Mouse (Mus musculus): Measurements from ENCODE around the gene Atad3a. TPM values are rescaled to one million over a fixed set of nuclear protein-coding genes. Genes with fewer than 3 reads are reported as not detected.

Atad3a gene
- polyA plus RNA-seq, 1 experiment from 2014 or later = 90.0 TPM

DNA sequence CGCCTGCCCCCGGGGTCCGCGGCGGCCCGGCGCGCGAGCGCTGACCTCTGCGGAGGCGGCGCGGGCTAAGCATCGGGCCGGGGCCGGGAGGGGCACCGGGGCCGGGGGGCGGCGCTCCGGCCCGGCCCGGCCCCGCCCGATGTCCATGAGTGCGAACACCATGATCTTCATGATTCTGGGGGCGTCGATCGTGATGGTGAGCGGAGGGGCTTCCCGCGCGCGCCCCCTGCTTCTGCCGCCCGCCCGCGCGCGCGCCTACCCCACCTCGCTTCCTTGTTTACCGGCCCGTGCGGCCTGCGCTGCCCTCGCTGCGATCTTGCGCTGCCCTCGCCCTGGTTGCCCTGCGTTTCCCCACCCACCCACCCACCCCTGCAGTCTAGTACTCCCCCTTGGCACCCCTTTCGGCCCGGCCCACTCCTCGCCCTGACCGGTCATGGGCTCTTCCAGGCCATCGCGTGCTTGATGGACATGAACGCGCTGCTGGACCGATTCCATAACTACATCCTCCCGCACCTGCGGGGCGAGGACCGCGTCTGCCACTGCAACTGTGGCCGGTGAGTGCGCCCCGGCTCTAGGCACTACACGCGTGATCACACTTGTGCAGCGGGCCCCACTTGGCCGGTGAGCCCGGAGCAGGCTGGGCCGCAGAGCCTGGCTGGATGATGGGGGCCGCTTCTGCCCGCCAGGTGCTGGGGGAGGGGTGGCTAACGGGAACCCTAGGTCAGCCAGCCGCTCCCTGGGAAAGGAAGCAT lies 25.8 kb downstream of the Atad3a start:
- H3K36me3 ChIP-seq = peaks cover 35% of the 10 kb centered on the region; the same call in 1 of the 2 replicates
- peak overlapping the region; percentile 91 for H3K9ac ChIP-seq (replicated peaks)
- H3K9me3 ChIP-seq (replicated peaks) = no peaks in the 10 kb centered on the region
- peak overlapping the region; percentile 80 for H3K4me3 ChIP-seq (replicated peaks)
- no peaks in the 10 kb centered on the region for H3K27me3 ChIP-seq (replicated peaks)
- H3K27ac ChIP-seq (replicated peaks) = peak overlapping the region; percentile 96
- peak; percentile 70 for ATAC-seq (ENCODE audit: low FRiP score)
- WGBS = 4% methylated on average over 62 of the region's 79 CpGs
- H3K4me1 ChIP-seq = peaks cover 45% of the 10 kb centered on the region
- H3K4me2 ChIP-seq = peak overlapping the region; percentile 88

DNA sequence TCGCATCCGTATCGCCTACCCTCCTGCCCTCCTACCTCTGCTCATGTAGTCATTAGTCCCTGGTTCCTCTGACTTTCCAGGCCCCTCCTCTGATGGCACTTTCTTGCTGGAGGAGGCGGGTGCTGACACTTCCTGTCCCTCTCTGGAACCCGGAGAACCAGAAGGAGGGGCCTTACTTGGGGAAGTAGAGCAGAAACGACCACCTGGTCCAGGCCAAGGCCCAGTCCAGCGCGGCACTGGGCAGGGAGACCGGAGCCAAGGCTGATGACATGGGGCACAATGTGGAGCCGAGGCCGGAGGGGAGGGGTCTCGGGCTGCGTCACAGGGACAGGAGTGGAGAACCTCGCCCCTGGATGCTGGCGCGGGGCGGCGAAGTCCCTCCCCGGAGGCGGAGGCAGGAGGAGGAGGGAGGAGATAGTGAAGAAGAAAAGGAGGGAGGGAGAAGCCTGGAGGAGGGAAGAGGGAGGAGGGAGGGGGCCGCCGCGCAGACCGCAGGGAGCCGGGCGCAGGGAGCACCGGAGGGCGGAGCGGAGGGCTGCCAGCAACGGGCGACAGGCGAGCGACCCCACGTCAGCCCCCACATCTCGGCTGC lies 26.4 kb downstream of the Atad3a start, which contains the start of gene Tmem240:
Gene Tmem240 (plus strand): TSS at position 451 of the 592 bp plus-strand sequence.
- whole genome bisulfite sequencing = under 1% methylated on average over 21 of the region's 35 CpGs
- Histone ChIP-seq H3K4me1 (peaks cover 42% of the 10 kb centered on the region), H3K36me3 (peaks cover 28% of the 10 kb centered on the region; the same call in 1 of the 2 replicates), H3K9ac (replicated peaks) (peak within 1 kb of the TSS; percentile 91), H3K4me3 (replicated peaks) (peak within 1 kb of the TSS; percentile 80), H3K9me3 (replicated peaks) (no peaks in the 10 kb centered on the region), H3K27ac (replicated peaks) (peak within 1 kb of the TSS; percentile 96), H3K4me2 (peak within 1 kb of the TSS; percentile 88), H3K27me3 (replicated peaks) (no peaks in the 10 kb centered on the region)
- ATAC-seq (ENCODE audit: low FRiP score) = peak; percentile 92

DNA sequence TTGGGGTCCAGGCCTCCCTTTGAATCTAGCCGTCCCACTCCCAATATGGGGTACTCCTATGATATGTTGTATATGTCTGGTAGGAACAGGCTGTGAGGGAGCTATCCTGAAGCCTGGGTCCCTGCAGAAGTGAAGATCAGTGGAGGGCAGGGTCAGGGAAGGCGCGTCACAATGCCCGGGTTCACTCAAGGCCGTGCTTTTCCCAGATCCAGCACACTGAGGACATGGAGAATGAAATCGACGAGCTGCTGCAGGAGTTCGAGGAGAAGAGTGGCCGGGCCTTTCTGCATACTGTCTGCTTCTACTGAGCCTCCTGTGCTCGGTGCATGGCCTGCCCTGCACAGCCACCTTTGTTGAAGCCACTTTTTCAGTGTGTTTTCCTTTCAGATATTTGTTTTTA lies 27.6 kb downstream of the Atad3a start:
- Histone ChIP-seq H3K27ac (replicated peaks) (no peak overlapping the region), H3K4me1 (peaks cover 42% of the 10 kb centered on the region), H3K36me3 (peaks cover 18% of the 10 kb centered on the region; the same call in 1 of the 2 replicates), H3K9me3 (replicated peaks) (no peaks in the 10 kb centered on the region), H3K4me2 (peak overlapping the region; percentile 88), H3K9ac (replicated peaks) (no peak overlapping the region), H3K27me3 (replicated peaks) (no peaks in the 10 kb centered on the region), H3K4me3 (replicated peaks) (peak overlapping the region; percentile 80; the same call in 1 of the 2 replicates)
- 91% methylated on average over 10 of the region's 10 CpGs for WGBS
- no peak for ATAC-seq (ENCODE audit: low FRiP score)

DNA sequence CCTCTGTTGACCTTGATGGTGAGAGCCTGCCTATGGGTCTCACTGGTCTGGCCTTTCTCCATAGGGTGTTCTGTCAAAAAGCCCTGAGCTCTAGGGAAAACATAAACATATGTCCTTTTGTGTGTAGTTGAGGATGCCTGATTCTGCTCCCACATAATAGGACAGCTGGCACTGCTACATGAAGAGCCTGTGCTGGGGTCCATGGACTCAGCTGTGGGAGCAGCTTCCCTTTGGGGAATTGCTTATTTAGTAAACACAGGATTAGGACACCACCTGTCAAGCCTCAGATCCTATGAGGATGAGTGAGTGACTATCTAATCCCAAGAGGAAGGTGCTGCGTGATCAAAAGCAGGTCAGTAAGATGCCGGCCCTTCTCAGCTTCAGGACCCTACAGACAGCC lies 32.9 kb downstream of the Atad3a start:
- Histone ChIP-seq H3K9ac (replicated peaks) (no peak overlapping the region), H3K4me1 (no peaks in the 10 kb centered on the region; the same call in 1 of the 2 replicates), H3K27ac (replicated peaks) (no peak overlapping the region), H3K4me2 (no peak overlapping the region), H3K27me3 (replicated peaks) (no peaks in the 10 kb centered on the region), H3K9me3 (replicated peaks) (no peaks in the 10 kb centered on the region), H3K4me3 (replicated peaks) (no peak overlapping the region), H3K36me3 (peaks cover 13% of the 10 kb centered on the region; the same call in 1 of the 2 replicates)
- WGBS = 63% methylated on average over 2 of the region's 2 CpGs
- no peak for ATAC-seq (ENCODE audit: low FRiP score)

DNA sequence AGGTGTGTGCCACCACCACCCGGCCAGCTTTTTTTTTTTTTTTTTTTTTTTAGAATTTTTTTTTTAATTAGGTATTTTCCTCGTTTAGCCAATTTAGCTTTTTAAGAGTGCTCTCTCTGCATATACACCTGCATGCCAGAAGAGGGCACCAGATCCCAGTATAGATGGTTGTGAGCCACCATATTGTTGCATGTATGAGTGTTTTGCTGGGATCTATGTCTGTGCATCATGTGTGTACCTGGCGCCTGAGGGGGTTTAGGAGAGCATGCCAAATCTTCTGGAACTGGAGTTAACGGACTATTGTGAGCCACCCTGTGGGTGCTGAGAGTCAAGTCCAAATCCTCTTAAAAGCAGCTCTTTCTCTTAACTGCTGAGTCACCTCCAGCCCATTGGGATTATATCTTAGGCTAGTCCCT lies 39.2 kb downstream of the Atad3a start:
- Histone ChIP-seq H3K9me3 (replicated peaks) (no peaks in the 10 kb centered on the region), H3K9ac (replicated peaks) (no peak overlapping the region), H3K4me2 (no peak overlapping the region), H3K4me1 (no peaks in the 10 kb centered on the region), H3K27me3 (replicated peaks) (no peaks in the 10 kb centered on the region), H3K4me3 (replicated peaks) (no peak overlapping the region), H3K27ac (replicated peaks) (no peak overlapping the region), H3K36me3 (peaks cover 25% of the 10 kb centered on the region)
- WGBS = 63% methylated on average over 4 of the region's 4 CpGs
- no peak for ATAC-seq (ENCODE audit: low FRiP score)

DNA sequence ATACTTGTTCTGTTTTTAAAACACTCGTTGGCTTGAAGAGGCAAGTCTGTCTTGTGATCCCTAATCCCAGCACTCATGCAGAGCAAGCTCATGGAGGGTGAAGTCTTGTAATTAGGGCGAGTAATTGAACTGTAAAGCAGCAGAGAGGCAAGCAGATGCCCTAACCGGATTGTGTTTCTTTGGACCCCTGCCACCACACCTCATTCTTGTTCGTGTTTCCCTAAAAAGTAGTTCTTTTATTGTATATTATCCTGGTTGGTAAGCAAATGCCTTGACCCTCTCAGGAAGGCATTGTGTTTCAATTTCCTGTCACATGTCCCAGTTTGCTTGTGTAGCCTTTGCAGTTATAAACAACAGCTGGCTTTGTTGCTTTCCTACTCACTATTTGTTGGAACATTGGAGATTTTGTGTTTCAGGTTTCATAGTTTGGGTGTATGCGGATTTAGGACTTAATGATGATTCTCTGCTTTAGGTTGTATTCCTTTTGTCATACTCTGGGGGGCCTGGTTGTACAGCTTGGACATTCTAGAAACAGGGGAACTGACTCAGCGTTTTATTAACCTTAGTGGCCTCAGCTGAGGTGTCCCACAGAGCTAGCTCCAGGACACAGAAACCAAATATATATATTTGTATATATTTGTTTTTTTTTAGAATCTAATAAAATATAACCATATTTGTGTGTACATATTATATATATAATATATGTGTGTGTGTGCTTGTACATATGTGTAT lies 50.2 kb downstream of the Atad3a start:
- H3K27me3 ChIP-seq (replicated peaks) = no peaks in the 10 kb centered on the region
- no peak overlapping the region for H3K4me2 ChIP-seq
- peaks cover 7% of the 10 kb centered on the region for H3K36me3 ChIP-seq
- no peak overlapping the region for H3K9ac ChIP-seq (replicated peaks)
- no peak for ATAC-seq (ENCODE audit: low FRiP score)
- no peak overlapping the region for H3K4me3 ChIP-seq (replicated peaks)
- WGBS = 61% methylated on average over 6 of the region's 6 CpGs
- no peaks in the 10 kb centered on the region for H3K9me3 ChIP-seq (replicated peaks)
- H3K4me1 ChIP-seq = peaks cover 38% of the 10 kb centered on the region
- peak overlapping the region; percentile 54; the same call in 1 of the 2 replicates for H3K27ac ChIP-seq (replicated peaks)

DNA sequence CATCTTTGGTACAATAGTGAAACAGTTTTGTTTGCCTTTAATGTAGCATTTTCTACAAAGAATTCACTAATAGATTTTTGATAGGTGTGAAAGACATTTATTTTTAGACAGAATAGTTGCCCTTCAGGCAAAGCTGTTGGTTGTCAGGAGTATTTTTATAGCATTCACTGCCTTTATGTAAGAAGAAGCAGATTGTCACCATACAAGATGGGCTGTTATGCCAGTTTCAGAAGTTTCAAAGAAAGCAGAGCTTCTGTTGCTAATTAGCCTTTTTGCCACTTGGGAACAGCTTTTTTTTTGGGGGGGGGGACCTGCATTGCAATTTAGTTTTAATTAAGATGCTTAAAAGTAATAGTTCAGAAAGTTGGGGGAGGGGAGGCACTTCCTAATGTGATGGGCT lies 51.9 kb downstream of the Atad3a start:
- no peaks in the 10 kb centered on the region for H3K9me3 ChIP-seq (replicated peaks)
- H3K4me2 ChIP-seq = no peak overlapping the region
- no peaks in the 10 kb centered on the region for H3K27me3 ChIP-seq (replicated peaks)
- H3K27ac ChIP-seq (replicated peaks) = no peak overlapping the region
- peaks cover 44% of the 10 kb centered on the region for H3K4me1 ChIP-seq
- H3K4me3 ChIP-seq (replicated peaks) = no peak overlapping the region
- no peak for ATAC-seq (ENCODE audit: low FRiP score)
- no peak overlapping the region for H3K9ac ChIP-seq (replicated peaks)
- no peaks in the 10 kb centered on the region for H3K36me3 ChIP-seq

DNA sequence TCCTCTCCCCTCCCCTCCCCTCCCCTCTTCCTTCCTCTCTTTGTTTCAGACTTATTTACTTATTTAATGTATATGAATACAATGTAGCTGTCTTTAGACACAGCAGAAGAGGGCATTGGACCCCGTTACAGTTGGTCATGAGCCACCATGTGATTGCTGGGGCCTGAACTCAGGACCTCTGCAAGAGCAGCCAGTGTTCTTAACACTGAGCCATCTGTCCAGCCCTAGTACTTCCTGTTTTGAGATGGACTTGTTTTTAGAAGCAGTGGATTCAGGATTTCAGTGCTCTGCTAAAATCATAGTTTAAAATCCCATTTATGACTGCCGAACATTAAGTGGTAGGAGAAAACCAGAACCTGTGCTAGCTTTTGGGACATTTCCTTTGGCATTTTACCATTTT lies 52.3 kb downstream of the Atad3a start:
- 87% methylated on average over 2 of the region's 2 CpGs for WGBS
- H3K4me1 ChIP-seq = peaks cover 44% of the 10 kb centered on the region
- no peak overlapping the region for H3K27ac ChIP-seq (replicated peaks)
- no peak overlapping the region for H3K4me3 ChIP-seq (replicated peaks)
- H3K9ac ChIP-seq (replicated peaks) = no peak overlapping the region
- no peaks in the 10 kb centered on the region for H3K9me3 ChIP-seq (replicated peaks)
- H3K4me2 ChIP-seq = no peak overlapping the region
- ATAC-seq (ENCODE audit: low FRiP score) = no peak
- no peaks in the 10 kb centered on the region for H3K36me3 ChIP-seq
- H3K27me3 ChIP-seq (replicated peaks) = no peaks in the 10 kb centered on the region

DNA sequence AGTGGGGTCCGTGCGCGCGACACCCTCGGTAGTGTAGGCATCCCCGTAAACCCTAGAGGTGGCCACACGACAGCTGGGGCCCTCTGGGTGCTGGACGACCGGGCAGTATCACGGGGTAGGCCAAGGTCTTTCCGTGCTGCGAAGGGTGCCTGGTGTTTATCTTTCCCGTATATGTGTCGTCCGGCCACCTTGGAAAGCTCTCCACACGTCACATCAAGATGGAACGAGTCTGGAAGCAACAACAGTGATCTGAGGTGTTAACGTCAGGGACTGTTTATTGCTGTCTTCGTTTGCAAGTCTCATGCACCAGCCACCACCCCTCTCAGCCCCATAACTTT lies 55.3 kb downstream of the Atad3a start:
- Histone ChIP-seq H3K27me3 (replicated peaks) (no peaks in the 10 kb centered on the region), H3K9me3 (replicated peaks) (no peaks in the 10 kb centered on the region), H3K4me2 (peak overlapping the region; percentile 79), H3K4me1 (peaks cover 39% of the 10 kb centered on the region), H3K27ac (replicated peaks) (peak overlapping the region; percentile 97), H3K36me3 (no peaks in the 10 kb centered on the region), H3K9ac (replicated peaks) (peak overlapping the region; percentile 94), H3K4me3 (replicated peaks) (peak overlapping the region; percentile 99)
- WGBS = under 1% methylated on average over 19 of the region's 19 CpGs
- no peak for ATAC-seq (ENCODE audit: low FRiP score)

DNA sequence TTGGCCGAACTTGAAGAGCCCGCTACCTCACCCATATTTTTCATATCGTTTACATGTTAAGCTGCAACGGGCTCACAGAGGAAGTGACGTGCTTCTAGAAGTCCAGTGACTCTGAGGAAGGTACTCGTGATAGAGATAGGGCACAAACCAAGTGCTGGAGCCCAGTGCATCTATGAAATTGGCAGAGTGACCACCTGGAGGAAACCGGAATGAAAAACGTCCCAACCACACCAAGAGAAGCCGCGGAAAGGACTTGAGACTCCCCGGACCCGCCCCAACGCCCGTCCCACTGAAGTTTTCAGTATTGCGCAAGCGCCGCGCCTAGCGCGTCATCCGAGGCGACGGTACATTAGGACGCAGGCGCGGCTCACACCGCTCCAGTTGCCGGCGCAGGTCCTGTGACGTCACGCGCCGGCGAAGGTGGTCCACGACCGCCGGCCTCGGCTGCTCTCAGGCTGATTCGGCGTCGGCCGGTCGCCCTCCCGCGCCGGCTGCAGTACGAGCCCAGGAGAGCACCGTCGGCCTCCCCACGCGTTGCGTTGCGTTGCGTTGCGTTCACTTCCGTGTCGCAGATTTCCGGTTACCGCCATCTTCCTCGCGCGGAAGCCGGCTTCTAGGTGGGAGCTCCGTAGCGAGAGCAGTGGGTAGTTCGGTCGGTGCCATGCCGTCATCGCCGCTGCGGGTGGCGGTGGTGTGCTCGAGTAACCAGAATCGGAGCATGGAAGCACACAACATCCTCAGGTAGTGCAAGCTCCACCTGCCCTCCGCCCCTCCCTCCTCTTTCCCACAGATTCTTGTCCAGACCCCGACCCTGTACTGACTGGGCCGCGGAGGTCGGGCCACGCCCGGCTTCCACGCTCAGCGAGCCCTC lies 55.9 kb downstream of the Atad3a start, which contains the start of gene Ssu72:
Gene Ssu72 (plus strand): TSS at position 80 of the 871 bp plus-strand sequence.
- peak within 1 kb of the TSS; percentile 79 for H3K4me2 ChIP-seq

DNA sequence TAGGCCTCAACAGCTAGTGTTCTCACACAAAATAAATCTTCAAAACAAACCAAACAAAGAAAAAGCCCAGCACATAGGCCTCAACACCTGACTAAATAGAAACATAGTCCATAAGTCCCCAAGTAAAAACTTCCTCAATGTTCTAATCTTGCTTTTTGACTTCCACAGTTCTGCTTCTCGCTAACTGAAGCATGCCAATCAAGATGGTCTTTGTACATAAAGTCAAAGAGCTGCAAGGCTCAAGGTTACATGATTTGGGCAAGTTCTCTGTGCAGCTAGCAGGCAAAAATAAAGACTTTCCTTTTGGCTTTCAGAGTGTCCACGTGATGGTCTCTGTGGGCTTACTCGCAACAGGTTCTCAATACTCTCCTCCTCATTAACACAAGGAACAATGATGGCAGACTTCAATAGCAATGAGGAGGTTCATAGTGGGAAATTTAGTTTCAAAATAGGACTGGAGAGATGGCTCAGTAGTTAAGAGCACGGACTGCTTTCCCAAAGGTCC lies 57.4 kb downstream of the Atad3a start:
- no peak overlapping the region for H3K4me3 ChIP-seq (replicated peaks)
- ATAC-seq (ENCODE audit: low FRiP score) = no peak
- H3K4me2 ChIP-seq = no peak overlapping the region
- no peaks in the 10 kb centered on the region for H3K27me3 ChIP-seq (replicated peaks)
- no peaks in the 10 kb centered on the region for H3K9me3 ChIP-seq (replicated peaks)
- H3K4me1 ChIP-seq = peaks cover 24% of the 10 kb centered on the region
- WGBS = 94% methylated on average over 4 of the region's 4 CpGs
- H3K9ac ChIP-seq (replicated peaks) = no peak overlapping the region
- H3K27ac ChIP-seq (replicated peaks) = no peak overlapping the region
- H3K36me3 ChIP-seq = no peaks in the 10 kb centered on the region

More for the DNA sequence above, 55.9 kb downstream of the Atad3a start, which contains the start of gene Ssu72:
- ATAC-seq (ENCODE audit: low FRiP score) = peak; percentile 95
- Histone ChIP-seq H3K4me1 (peaks cover 33% of the 10 kb centered on the region), H3K4me3 (replicated peaks) (peak within 1 kb of the TSS; percentile 99), H3K9ac (replicated peaks) (peak within 1 kb of the TSS; percentile 94), H3K9me3 (replicated peaks) (no peaks in the 10 kb centered on the region), H3K27me3 (replicated peaks) (no peaks in the 10 kb centered on the region), H3K36me3 (no peaks in the 10 kb centered on the region), H3K27ac (replicated peaks) (peak within 1 kb of the TSS; percentile 97)
- WGBS = under 1% methylated on average over 83 of the region's 83 CpGs

Data from neural tube, embryonic 15.5 days (tissue).